Mouse (Mus musculus): ENCODE data around the gene Tmem231.

GRCm38 (mm10) chr8:111951317-111951716 is 17.6 kb upstream of the Tmem231 start:
- TF ChIP-seq CTCF (conservative IDR thresholded peaks at IDR 0.05; ENCODE audit: low read length): no peak
- no peak for TF ChIP-seq NANOG (IDR thresholded peaks at IDR 0.05; ENCODE audit: borderline replicate concordance, low read length)

All from E14TG2a.4 (cell line).